ENCODE assay signal across 9 mouse cellular contexts in genomic region chr16:3231566-3231965, GRCm38 (mm10).
DNase-seq lines count a peak whose midpoint lies in the region; ATAC-seq and TF ChIP-seq lines count a peak whose summit lies in the region.
"Had no signal": no experiment of that assay in that cellular context is flagged by ENCODE, and none has a peak within 500 bp of the region (broad histone marks: within the 10 kb centered on the region; RNA-seq: fewer than 3 reads in every experiment).

No protein-coding gene starts in this region.

- no peaks in the 10 kb centered on the region for H3K36me3 ChIP-seq in heart, embryonic 14.5 days (ENCODE audit: control insufficient read depth, insufficient read depth, low read length)
- H3K36me3 ChIP-seq in embryonic facial prominence, embryonic 12.5 days = no peaks in the 10 kb centered on the region
- no peaks in the 10 kb centered on the region for H3K36me3 ChIP-seq in hindbrain, embryonic 14.5 days (replicated peaks; ENCODE audit: control insufficient read depth, insufficient read depth)
- 0 out of 2 replicates have a peak, but pooled peaks cover 3% of the 10 kb centered on the region for H3K36me3 ChIP-seq in midbrain, embryonic 12.5 days

- peaks cover 49% of the 10 kb centered on the region for H3K9me3 ChIP-seq in heart, embryonic 14.5 days (ENCODE audit: control insufficient read depth, low read length)
- H3K9me3 ChIP-seq in embryonic facial prominence, embryonic 12.5 days = peaks cover 51% of the 10 kb centered on the region
- H3K9me3 ChIP-seq in hindbrain, embryonic 14.5 days (ENCODE audit: control insufficient read depth, low read length) = peaks cover 52% of the 10 kb centered on the region
- H3K9me3 ChIP-seq in midbrain, embryonic 12.5 days = peaks cover 52% of the 10 kb centered on the region

- H3K9ac ChIP-seq in heart, embryonic 14.5 days (ENCODE audit: low read length) = no peak overlapping the region
- H3K9ac ChIP-seq in embryonic facial prominence, embryonic 12.5 days = no peak overlapping the region
- no peak overlapping the region for H3K9ac ChIP-seq in hindbrain, embryonic 14.5 days
- H3K9ac ChIP-seq in midbrain, embryonic 12.5 days (replicated peaks) = no peak overlapping the region

- no peak overlapping the region for H3K27ac ChIP-seq in heart, embryonic 14.5 days (replicated peaks in 1 of 2; ENCODE audit: control insufficient read depth in 1 of 2, insufficient read depth in 1 of 2, low read depth in 2 of 2, low read length in 2 of 2)
- H3K27ac ChIP-seq in embryonic facial prominence, embryonic 12.5 days = no peak overlapping the region
- no peak overlapping the region for H3K27ac ChIP-seq in hindbrain, embryonic 14.5 days
- no peak overlapping the region for H3K27ac ChIP-seq in midbrain, embryonic 12.5 days (replicated peaks)
- no peak overlapping the region for H3K27ac ChIP-seq in cerebellum, adult 2 months (ENCODE audit: insufficient read depth, low read length)

- no peaks in the 10 kb centered on the region for H3K27me3 ChIP-seq in heart, embryonic 14.5 days (ENCODE audit: control insufficient read depth, insufficient read depth, low read length)
- no peaks in the 10 kb centered on the region for H3K27me3 ChIP-seq in embryonic facial prominence, embryonic 12.5 days
- H3K27me3 ChIP-seq in hindbrain, embryonic 14.5 days (ENCODE audit: control insufficient read depth, insufficient read depth, low read length) = no peaks in the 10 kb centered on the region
- H3K27me3 ChIP-seq in midbrain, embryonic 12.5 days = no peaks in the 10 kb centered on the region
- no peaks in the 10 kb centered on the region for H3K27me3 ChIP-seq in cerebellum, adult 2 months (ENCODE audit: control insufficient read depth, insufficient read depth, low read length)

- H3K4me3 ChIP-seq in heart, embryonic 14.5 days (ENCODE audit: control insufficient read depth in 1 of 2, insufficient read depth in 1 of 2, low read depth in 1 of 2, low read length in 2 of 2) = no peak overlapping the region
- no peak overlapping the region for H3K4me3 ChIP-seq in embryonic facial prominence, embryonic 12.5 days
- H3K4me3 ChIP-seq in hindbrain, embryonic 14.5 days (replicated peaks; ENCODE audit: low read length) = no peak overlapping the region
- H3K4me3 ChIP-seq in midbrain, embryonic 12.5 days = no peak overlapping the region
- no peak overlapping the region for H3K4me3 ChIP-seq in cerebellum, adult 2 months (replicated peaks; ENCODE audit: insufficient read depth, low read depth, low read length)

- H3K4me2 ChIP-seq in heart, embryonic 14.5 days (ENCODE audit: low read length) = no peak overlapping the region
- no peak overlapping the region for H3K4me2 ChIP-seq in embryonic facial prominence, embryonic 12.5 days (replicated peaks)
- H3K4me2 ChIP-seq in hindbrain, embryonic 14.5 days (replicated peaks) = no peak overlapping the region
- H3K4me2 ChIP-seq in midbrain, embryonic 12.5 days (replicated peaks) = no peak overlapping the region

- no peak for TF ChIP-seq POLR2A in cerebellum, adult 2 months (IDR thresholded peaks at IDR 0.05; ENCODE audit: borderline replicate concordance, insufficient read depth, low read length)

- 0 out of 2 replicates have a peak, but pooled peaks have one; percentile 19 for ATAC-seq in heart, embryonic 14.5 days (ENCODE audit: insufficient number of reproducible peaks, insufficient read depth, low FRiP score, low read depth)
- ATAC-seq in embryonic facial prominence, embryonic 12.5 days (ENCODE audit: insufficient number of reproducible peaks, insufficient read depth, low FRiP score, low TSS enrichment) = peak; percentile 35; the same call in 1 of the 2 replicates
- ATAC-seq in hindbrain, embryonic 14.5 days (ENCODE audit: low FRiP score) = peak; percentile 61; the same call in 1 of the 2 replicates
- ATAC-seq in midbrain, embryonic 12.5 days (ENCODE audit: low FRiP score, low read depth) = peak; percentile 67

- no peaks in the 10 kb centered on the region for H3K4me1 ChIP-seq in heart, embryonic 14.5 days (ENCODE audit: control insufficient read depth in 2 of 2, insufficient read depth in 2 of 2, low read length in 2 of 2)
- no peaks in the 10 kb centered on the region for H3K4me1 ChIP-seq in embryonic facial prominence, embryonic 12.5 days
- no peaks in the 10 kb centered on the region for H3K4me1 ChIP-seq in hindbrain, embryonic 14.5 days (replicated peaks; ENCODE audit: control insufficient read depth, insufficient read depth, low read length)
- H3K4me1 ChIP-seq in midbrain, embryonic 12.5 days = no peaks in the 10 kb centered on the region
- no peaks in the 10 kb centered on the region for H3K4me1 ChIP-seq in cerebellum, adult 2 months (ENCODE audit: control insufficient read depth, insufficient read depth, low read length)

- 60% methylated on average over 3 of the region's 3 CpGs for WGBS in heart, embryonic 14.5 days
- WGBS in embryonic facial prominence, embryonic 12.5 days = 67% methylated on average over 3 of the region's 3 CpGs
- WGBS in hindbrain, embryonic 14.5 days = 76% methylated on average over 3 of the region's 3 CpGs
- WGBS in midbrain, embryonic 12.5 days = 73% methylated on average over 3 of the region's 3 CpGs
- 69% methylated on average over 3 of the region's 3 CpGs for WGBS in cerebellum, adult 2 months

- no peak for TF ChIP-seq CTCF in cerebellum, adult 2 months (IDR thresholded peaks at IDR 0.05; ENCODE audit: borderline replicate concordance, insufficient read depth, low read depth, low read length)

- no peak for DNase-seq in heart, adult 9 months (ENCODE audit: low spot score in 2 of 2)
- DNase-seq in hindbrain, embryonic 14.5 days (ENCODE audit: low spot score) = no peak
- DNase-seq in Muller cell, postnatal 12 days (ENCODE audit: inconsistent ontology term) = no peak
- no peak for DNase-seq in cerebellum, adult 2 months
- no peak for DNase-seq in spleen, postnatal 36 days (ENCODE audit: low spot score in 2 of 2)
- DNase-seq: kidney, postnatal 25 days had no signal
